Mouse (Mus musculus): ENCODE results near the gene Gm49321.

Gene Gm49321

DNA sequence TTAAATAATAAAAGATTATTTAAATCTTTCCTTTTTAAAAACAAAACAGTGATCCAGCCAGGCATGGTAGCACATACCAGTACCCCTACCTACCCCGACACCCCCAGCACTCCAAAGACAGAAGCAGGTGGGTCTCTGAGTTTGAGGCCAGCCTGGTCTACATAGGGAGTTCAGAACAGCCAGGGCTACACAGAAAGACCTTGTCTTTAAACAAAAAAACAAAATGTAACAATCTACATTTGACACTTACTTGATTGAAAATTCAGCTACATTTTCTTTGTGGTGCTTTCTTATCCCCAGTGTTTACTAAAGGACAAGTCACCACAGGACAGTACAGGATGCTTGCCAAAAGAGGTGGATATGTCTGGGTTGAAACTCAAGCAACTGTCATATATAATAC lies at the start of gene Gm49321:
Gm49321 (plus strand) TSS at position 301 of the 400 bp plus-strand sequence.
- no peak for DNase-seq (ENCODE audit: low spot score in 2 of 2)

- DNase-seq (ENCODE audit: low spot score in 2 of 2): no peak
These were observed 49.3 kb upstream of the Gm49321 start for GRCm38 (mm10) chr12:73888003-73888783.

DNA sequence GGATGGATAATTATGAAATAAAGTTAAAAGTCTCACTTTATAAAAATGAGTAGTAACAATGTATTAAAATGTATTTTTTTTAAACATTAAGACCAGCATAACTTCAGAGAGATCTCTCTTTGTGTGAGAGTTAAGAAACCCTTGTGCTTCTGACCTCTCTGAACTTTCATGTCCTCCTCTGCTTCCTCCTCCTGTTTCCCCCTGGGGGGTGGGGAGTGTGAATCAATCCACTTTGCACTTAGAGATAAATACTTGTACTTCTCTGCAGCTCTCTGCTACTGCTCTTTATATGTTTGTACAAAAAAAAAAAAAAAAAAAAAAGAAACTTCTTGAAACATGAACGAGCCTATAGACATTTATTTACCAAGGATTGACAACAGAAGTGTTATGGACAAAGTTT lies 47.9 kb upstream of the Gm49321 start:
- DNase-seq (ENCODE audit: low spot score in 2 of 2): no peak

GRCm38 (mm10) chr12:73890086-73890485 lies 47.4 kb upstream of the Gm49321 start:
- DNase-seq (ENCODE audit: low spot score in 2 of 2): no peak

GRCm38 (mm10) chr12:73892616-73893015 lies 44.8 kb upstream of the Gm49321 start:
- no peak for DNase-seq (ENCODE audit: low spot score in 2 of 2)

DNA sequence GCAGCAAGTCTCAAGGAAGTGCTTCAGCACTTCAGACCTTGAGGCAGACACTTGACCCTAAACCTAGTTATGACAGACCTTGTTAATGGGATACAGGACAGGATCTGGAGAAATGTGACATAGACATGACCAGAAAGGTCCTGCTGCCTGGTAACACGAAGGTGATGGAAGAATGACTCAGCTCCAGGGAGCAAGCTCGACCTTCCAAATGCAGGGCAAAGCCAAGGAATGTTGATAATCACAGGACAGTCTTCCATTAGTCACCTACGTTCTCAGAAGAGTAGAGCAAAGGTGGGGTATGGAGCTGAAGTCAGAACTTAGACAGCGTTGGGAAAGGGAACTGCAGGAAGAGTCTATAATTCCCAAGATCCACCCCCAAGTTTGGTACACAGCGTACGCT lies 42.6 kb upstream of the Gm49321 start:
- no peak for DNase-seq (ENCODE audit: low spot score in 2 of 2)

GRCm38 (mm10) chr12:73895674-73896073 lies 41.8 kb upstream of the Gm49321 start:
- DNase-seq (ENCODE audit: low spot score in 2 of 2): no peak

DNA sequence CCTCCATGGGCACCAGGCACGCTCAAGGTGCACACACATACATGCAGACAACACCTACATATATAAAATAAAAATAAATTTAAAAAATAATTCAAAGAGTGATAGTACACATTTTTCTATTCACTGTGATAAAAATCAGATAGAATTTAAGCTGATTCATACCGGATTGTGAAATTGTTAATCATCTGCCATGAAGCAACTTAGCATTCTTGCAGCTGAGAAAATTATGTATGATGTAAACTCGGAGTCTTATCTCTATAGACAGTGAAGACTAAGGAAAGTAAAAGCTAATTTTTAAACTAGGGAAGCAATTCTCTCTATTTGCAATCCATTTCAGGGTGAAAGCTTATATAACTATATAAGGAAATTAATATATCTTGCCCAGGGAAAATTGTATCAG lies 41.0 kb upstream of the Gm49321 start:
- DNase-seq (ENCODE audit: low spot score in 2 of 2): no peak

DNA sequence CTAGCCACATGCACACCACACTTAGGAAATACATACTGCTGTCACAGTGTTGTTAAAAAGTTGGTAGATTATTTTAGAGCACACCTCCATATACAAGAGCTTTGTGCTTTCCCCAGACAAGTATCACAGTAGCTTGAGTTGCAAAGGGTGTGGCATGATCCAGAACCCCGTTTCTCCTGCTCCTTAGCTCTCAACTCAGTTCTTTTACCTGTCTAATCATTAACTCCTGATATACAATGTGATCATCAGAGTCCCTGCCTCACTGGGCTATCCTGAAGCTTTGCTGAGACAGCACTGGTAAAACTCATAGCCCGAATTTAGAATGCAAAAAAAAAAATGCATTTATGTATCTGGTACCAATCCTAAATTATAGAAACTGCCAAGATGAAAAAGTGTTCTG lies 39.2 kb upstream of the Gm49321 start:
- DNase-seq (ENCODE audit: low spot score in 2 of 2): no peak

- no peak for DNase-seq (ENCODE audit: low spot score in 2 of 2)
These were observed 33.1 kb upstream of the Gm49321 start for GRCm38 (mm10) chr12:73904133-73904934.

- DNase-seq (ENCODE audit: low spot score in 2 of 2): no peak
These were observed 32.4 kb upstream of the Gm49321 start for GRCm38 (mm10) chr12:73905041-73905440.

- DNase-seq (ENCODE audit: low spot score in 2 of 2): no peak
These were observed 31.9 kb upstream of the Gm49321 start for GRCm38 (mm10) chr12:73905555-73905954.

DNA sequence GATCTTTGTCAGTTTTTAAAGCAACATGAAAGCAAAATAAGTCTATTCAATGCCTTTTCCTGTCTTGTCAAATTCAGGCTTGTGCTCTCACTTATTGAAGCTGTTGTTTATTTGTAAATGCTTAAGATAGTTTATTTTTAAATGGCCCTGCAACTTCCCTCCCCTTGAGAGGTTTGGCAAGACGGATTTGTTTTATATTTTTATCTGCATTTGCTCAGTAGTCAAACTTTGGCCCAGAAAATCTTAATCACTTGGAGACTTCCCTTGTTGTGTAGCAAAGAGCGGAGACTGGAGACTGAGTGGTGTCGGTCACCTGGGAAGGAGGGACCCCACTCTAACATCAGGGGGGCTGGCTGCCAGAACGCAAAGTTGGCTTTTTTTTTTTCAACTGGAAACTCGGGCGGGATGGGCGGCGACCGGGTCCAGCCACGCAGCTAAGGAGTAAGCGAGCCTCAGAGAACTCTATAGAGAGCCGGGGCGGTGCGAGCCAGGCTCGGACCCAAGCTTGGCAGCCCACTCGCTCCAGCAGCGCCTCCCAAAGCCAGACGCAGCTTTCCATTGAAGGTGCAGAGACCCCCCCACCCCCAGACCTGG lies 30.3 kb upstream of the Gm49321 start:
- DNase-seq (ENCODE audit: low spot score in 2 of 2): no peak

GRCm38 (mm10) chr12:73907673-73908150 lies 29.7 kb upstream of the Gm49321 start:
- DNase-seq (ENCODE audit: low spot score in 2 of 2): peak; percentile 96 to 97

- peak; percentile 61 to 66 for DNase-seq (ENCODE audit: low spot score in 2 of 2)
These were observed 29.0 kb upstream of the Gm49321 start for GRCm38 (mm10) chr12:73908274-73909012.

- DNase-seq (ENCODE audit: low spot score in 2 of 2): no peak
These were observed 28.4 kb upstream of the Gm49321 start for GRCm38 (mm10) chr12:73909013-73909575.

- no peak for DNase-seq (ENCODE audit: low spot score in 2 of 2)
These were observed 19.0 kb upstream of the Gm49321 start for GRCm38 (mm10) chr12:73918479-73918878.

DNA sequence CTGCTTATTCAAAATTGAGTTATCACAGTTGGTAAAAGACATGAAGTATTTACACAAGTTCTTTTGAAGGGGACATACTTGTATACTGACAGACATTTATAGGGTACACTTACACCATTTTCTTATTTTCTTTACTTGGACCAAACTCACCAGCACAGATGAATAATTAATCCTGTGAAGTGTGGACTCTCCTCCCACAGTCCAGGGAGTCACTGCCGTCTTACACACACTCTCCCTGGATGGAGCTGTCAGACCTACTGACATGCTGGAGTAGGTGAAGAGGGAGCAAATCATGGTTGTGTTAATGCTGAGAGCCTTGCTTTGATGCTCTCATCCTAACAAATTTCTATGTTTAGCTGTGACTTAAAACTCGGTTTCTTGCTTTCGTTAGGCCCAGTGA lies 7.2 kb upstream of the Gm49321 start:
- DNase-seq (ENCODE audit: low spot score in 2 of 2): no peak

GRCm38 (mm10) chr12:73931274-73931673 lies 6.2 kb upstream of the Gm49321 start:
- peak; percentile 39 to 73 for DNase-seq (ENCODE audit: low spot score in 2 of 2)

- no peak for DNase-seq (ENCODE audit: low spot score in 2 of 2)
These were observed 2.9 kb upstream of the Gm49321 start for GRCm38 (mm10) chr12:73934528-73934927.

DNA sequence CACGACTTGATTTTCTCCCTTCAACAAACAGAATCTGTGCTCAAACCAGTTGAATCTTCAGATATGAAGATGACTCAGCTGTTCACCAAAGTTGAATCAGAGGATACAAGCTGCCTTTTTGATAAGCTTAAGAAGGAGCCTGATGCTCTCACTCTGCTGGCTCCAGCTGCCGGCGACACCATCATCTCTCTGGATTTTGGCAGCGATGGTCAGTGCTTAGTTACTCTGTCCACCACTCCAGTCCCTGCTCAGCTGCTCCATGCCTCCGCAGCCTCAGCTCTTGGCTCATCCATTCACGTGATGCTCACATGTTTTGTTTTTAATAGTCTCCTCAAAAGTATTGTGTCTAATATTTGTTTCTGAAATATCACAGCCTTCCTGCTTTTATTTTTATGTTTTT lies 2.1 kb downstream of the Gm49321 start:
- DNase-seq (ENCODE audit: low spot score in 2 of 2): no peak

All from thymus, postnatal 10 days (tissue).